Mouse (Mus musculus): ENCODE measurements around the gene Mas1. TPM values are rescaled to one million over a fixed set of nuclear protein-coding genes. Genes with fewer than 3 reads are reported as not detected.

Mas1 gene
- polyA plus RNA-seq, 1 experiment from 2014 or later, result 0.54 TPM

DNA sequence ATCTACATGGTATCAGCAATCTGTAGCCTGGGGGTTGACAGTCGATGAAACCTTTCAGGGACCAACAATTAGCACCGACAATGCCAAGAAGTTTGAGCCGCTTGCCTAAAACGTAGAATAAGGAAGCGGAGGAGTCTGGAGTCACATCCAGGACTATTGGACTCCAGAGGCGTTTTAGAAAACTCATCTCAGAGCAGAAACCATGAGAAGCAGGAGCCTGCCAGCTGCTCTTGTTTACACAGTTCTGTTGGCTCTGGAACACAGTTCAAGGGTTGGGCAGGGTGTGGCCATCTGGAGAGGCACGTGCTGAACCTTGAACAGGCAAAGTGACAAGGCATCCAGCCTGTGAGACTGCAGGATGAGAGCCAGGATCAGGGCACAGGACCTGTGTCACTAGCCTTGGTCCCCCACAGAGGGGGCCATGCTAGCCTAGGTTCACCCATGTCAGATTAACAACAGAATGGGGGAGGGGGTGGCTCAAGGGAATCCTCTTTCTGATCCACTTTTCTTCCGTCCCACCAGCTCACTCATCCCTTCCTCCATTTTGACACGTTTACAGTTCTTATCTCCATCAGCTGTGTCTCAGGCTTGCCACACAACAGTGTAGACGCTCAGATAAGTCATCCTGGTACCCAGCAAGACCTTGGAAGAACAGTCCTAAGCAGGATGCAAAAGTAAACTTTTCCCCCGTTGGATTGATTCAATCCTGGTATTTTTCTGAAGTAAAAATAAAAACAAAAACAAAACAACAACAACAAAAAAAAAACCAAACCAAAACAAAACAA lies 75.3 kb downstream of the Mas1 start:
- WGBS (ENCODE audit: insufficient replicate concordance), result 46% methylated on average over 11 of the region's 11 CpGs
- Histone ChIP-seq H3K27ac (ENCODE audit: low read depth, low read length) (peak overlapping the region; percentile 98), H3K4me2 (no peak overlapping the region), H3K9ac (ENCODE audit: low read depth, low read length) (no peak overlapping the region), H3K27me3 (ENCODE audit: control insufficient read depth, insufficient read depth, low read length) (no peaks in the 10 kb centered on the region), H3K4me1 (ENCODE audit: control insufficient read depth, insufficient read depth, low read length) (peaks cover 50% of the 10 kb centered on the region), H3K4me3 (ENCODE audit: low read depth, low read length) (no peak overlapping the region), H3K36me3 (ENCODE audit: control insufficient read depth, insufficient read depth, low read length) (peaks cover 10% of the 10 kb centered on the region), H3K9me3 (replicated peaks; ENCODE audit: control insufficient read depth, low read length) (peaks cover 7% of the 10 kb centered on the region; the same call in 1 of the 2 replicates)
- ATAC-seq (replicated peaks; ENCODE audit: insufficient number of reproducible peaks, low FRiP score, low TSS enrichment), result no peak

DNA sequence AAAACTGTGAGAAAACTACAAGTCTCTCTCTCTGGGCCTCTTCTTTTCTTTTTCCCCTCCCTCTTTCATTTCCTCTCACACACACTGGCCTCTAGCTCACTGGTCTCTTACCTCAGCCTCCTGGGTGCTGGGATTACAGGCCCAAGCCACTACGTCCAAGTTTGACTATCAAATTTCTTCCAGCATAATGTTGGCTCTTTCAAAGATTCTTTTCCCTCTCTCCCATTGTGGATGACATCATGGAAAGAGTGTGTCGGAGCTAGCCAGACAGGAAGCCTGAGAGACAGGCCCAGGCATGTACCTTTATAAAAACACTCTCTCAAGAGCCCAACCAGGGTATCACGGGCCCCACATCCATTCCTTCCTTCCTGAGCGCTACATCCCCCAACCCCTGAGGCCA lies 76.5 kb downstream of the Mas1 start:
- peak overlapping the region; percentile 29 for H3K4me2 ChIP-seq
- ATAC-seq (replicated peaks; ENCODE audit: insufficient number of reproducible peaks, low FRiP score, low TSS enrichment), result peak; percentile 32; the same call in 1 of the 2 replicates
- H3K9ac ChIP-seq (ENCODE audit: low read depth, low read length), result peak overlapping the region; percentile 13; the same call in 1 of the 2 replicates

DNA sequence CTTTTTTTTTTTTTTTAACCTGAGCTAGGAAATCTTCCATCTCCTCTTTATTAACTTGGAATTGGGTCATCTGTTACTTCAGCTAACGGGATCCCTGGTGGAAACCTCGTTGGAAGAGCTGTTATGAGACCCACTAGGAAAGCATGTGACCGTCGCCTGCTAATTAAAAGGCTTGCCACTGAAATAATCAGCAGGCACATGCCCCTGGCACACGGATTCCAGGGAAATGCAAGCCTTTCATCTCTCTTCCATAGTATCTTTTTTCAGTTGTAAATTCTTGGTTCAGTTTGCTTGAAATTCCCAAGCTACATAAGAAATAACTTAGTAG lies 76.9 kb downstream of the Mas1 start:
- ATAC-seq (replicated peaks; ENCODE audit: insufficient number of reproducible peaks, low FRiP score, low TSS enrichment), result peak; percentile 5; the same call in 1 of the 2 replicates
- Histone ChIP-seq H3K9me3 (replicated peaks; ENCODE audit: control insufficient read depth, low read length) (peaks cover 7% of the 10 kb centered on the region; the same call in 1 of the 2 replicates), H3K27me3 (ENCODE audit: control insufficient read depth, insufficient read depth, low read length) (no peaks in the 10 kb centered on the region), H3K27ac (ENCODE audit: low read depth, low read length) (peak overlapping the region; percentile 98), H3K4me3 (ENCODE audit: low read depth, low read length) (no peak overlapping the region), H3K4me1 (ENCODE audit: control insufficient read depth, insufficient read depth, low read length) (peaks cover 48% of the 10 kb centered on the region), H3K9ac (ENCODE audit: low read depth, low read length) (peak overlapping the region; percentile 13; the same call in 1 of the 2 replicates), H3K4me2 (peak overlapping the region; percentile 29), H3K36me3 (ENCODE audit: control insufficient read depth, insufficient read depth, low read length) (peaks cover 15% of the 10 kb centered on the region)
- 11% methylated on average over 5 of the region's 5 CpGs for WGBS (ENCODE audit: insufficient replicate concordance)

More for the DNA sequence above, 76.5 kb downstream of the Mas1 start:
- peaks cover 7% of the 10 kb centered on the region; the same call in 1 of the 2 replicates for H3K9me3 ChIP-seq (replicated peaks; ENCODE audit: control insufficient read depth, low read length)
- WGBS (ENCODE audit: insufficient replicate concordance), result 14% methylated on average over 4 of the region's 4 CpGs
- H3K36me3 ChIP-seq (ENCODE audit: control insufficient read depth, insufficient read depth, low read length), result peaks cover 15% of the 10 kb centered on the region
- peaks cover 48% of the 10 kb centered on the region for H3K4me1 ChIP-seq (ENCODE audit: control insufficient read depth, insufficient read depth, low read length)
- H3K4me3 ChIP-seq (ENCODE audit: low read depth, low read length), result no peak overlapping the region
- H3K27ac ChIP-seq (ENCODE audit: low read depth, low read length), result peak overlapping the region; percentile 98
- no peaks in the 10 kb centered on the region for H3K27me3 ChIP-seq (ENCODE audit: control insufficient read depth, insufficient read depth, low read length)

Small RNA genes lying within 50 kb of the gene (microRNA-seq; reads per million reads assigned to microRNA genes)
- gene Gm24085 (ENCODE audit: borderline number of aligned reads), result not detected

Other genes starting within 250 kb of the Mas1 start
- gene Slc22a1, start 192.3 kb downstream of the Mas1 start, polyA plus RNA-seq (2014; fragmentation: Nextera tagmentation; extraction: Ambion mirVana), result 0.82 and 2.1 TPM in 2 replicates
- gene Igf2r, start 98.5 kb downstream of the Mas1 start, polyA plus RNA-seq (2014; fragmentation: Nextera tagmentation; extraction: Ambion mirVana), result 199 and 238 TPM in 2 replicates
- gene Mrgprh, start 7.9 kb upstream of the Mas1 start, polyA plus RNA-seq (2014; fragmentation: Nextera tagmentation; extraction: Ambion mirVana), result 0.10 and 0.25 TPM in 2 replicates
- gene Pnldc1, start 42.1 kb upstream of the Mas1 start, polyA plus RNA-seq (2014; fragmentation: Nextera tagmentation; extraction: Ambion mirVana), result 1.2 and 1.7 TPM in 2 replicates
- gene Tcp1, start 47.6 kb upstream of the Mas1 start, polyA plus RNA-seq (2014; fragmentation: Nextera tagmentation; extraction: Ambion mirVana), result 440 and 445 TPM in 2 replicates
- 196 and 205 TPM in 2 replicates for gene Mrpl18, start 48.2 kb upstream of the Mas1 start, polyA plus RNA-seq (2014; fragmentation: Nextera tagmentation; extraction: Ambion mirVana)
- gene Acat3, start 72.5 kb upstream of the Mas1 start, polyA plus RNA-seq (2014; fragmentation: Nextera tagmentation; extraction: Ambion mirVana), result 0.13 and 0.70 TPM in 2 replicates
- gene Acat2, start 92.6 kb upstream of the Mas1 start, polyA plus RNA-seq (2014; fragmentation: Nextera tagmentation; extraction: Ambion mirVana), result 38.3 and 56.5 TPM in 2 replicates
- 83.4 and 88.8 TPM in 2 replicates for gene Wtap, start 126.0 kb upstream of the Mas1 start, polyA plus RNA-seq (2014; fragmentation: Nextera tagmentation; extraction: Ambion mirVana)
- 308 and 326 TPM in 2 replicates for gene Sod2, start 138.7 kb upstream of the Mas1 start, polyA plus RNA-seq (2014; fragmentation: Nextera tagmentation; extraction: Ambion mirVana)
- gene Gpr31b, start 184.2 kb upstream of the Mas1 start, polyA plus RNA-seq (2014; fragmentation: Nextera tagmentation; extraction: Ambion mirVana), result 0.19 TPM in 1 of 2 replicates, not detected in the other
- not detected in 2 replicates for gene Tcp10b, start 193.0 kb upstream of the Mas1 start, polyA plus RNA-seq (2014; fragmentation: Nextera tagmentation; extraction: Ambion mirVana)